Mouse (Mus musculus) MEL (cell line): Measurements from ENCODE around the gene Stpg2. TPM values are rescaled to one million over a fixed set of nuclear protein-coding genes. Genes with fewer than 3 reads are reported as not detected.
A peak's percentile ranks its signal among the peaks of the same experiment; 100 is the strongest.

Experiments
- DNase-seq: peaks from one replicate; pipeline ENCODE4 v3.0.0; 2011; ENCODE audit warnings: low read depth, low spot score
- H3K27ac ChIP-seq: 2 replicates; pipeline ENCODE4 v1.5.1; 2012; ENCODE audit warnings: low read depth, mild to moderate bottlenecking, control low read depth, low read length, moderate library complexity; ENCODE audit not compliant: control insufficient read depth
- H3K27me3 ChIP-seq, 2 experiments: fragments of 150-350 bp in 1 of 2; sonication (generic) in 1 of 2; 2 replicates each; pipeline ENCODE4 v1.6.1; 2012; ENCODE audit warnings: low read length in 2 of 2, mild to moderate bottlenecking in 2 of 2, improper control_type of control experiment in 1 of 2, moderate library complexity in 1 of 2; ENCODE audit not compliant: insufficient read depth in 2 of 2, control insufficient read depth in 1 of 2
- H3K36me3 ChIP-seq, 2 experiments: 2 replicates each; pipeline ENCODE4 v1.6.1; 2012 to 2014; ENCODE audit warnings: low read length in 2 of 2, improper control_type of control experiment in 1 of 2, inconsistent platforms in 1 of 2, mild to moderate bottlenecking in 1 of 2; ENCODE audit not compliant: insufficient read depth in 2 of 2, control insufficient read depth in 1 of 2
- H3K4me1 ChIP-seq, 2 experiments: fragments of 150-350 bp in 1 of 2; sonication (generic) in 1 of 2; 2 replicates each; pipeline ENCODE4 v1.6.1; 2012; ENCODE audit warnings: low read length in 2 of 2, improper control_type of control experiment in 1 of 2, mild to moderate bottlenecking in 1 of 2; ENCODE audit not compliant: insufficient read depth in 2 of 2, control insufficient read depth in 1 of 2
- H3K4me3 ChIP-seq, 2 experiments: fragments of 150-350 bp in 1 of 2; sonication (generic) in 1 of 2; 2 replicates each; pipeline ENCODE4 v1.5.1; 2012; ENCODE audit warnings: low read depth in 2 of 2, low read length in 2 of 2, mild to moderate bottlenecking in 2 of 2, moderate library complexity in 2 of 2, control low read depth in 1 of 2, improper control_type of control experiment in 1 of 2; ENCODE audit not compliant: control insufficient read depth in 1 of 2, insufficient read depth in 1 of 2
- H3K79me2 ChIP-seq: 2 replicates; pipeline ENCODE4 v1.6.1; 2012; ENCODE audit warnings: mild to moderate bottlenecking, low read length, moderate library complexity; ENCODE audit not compliant: control insufficient read depth, poor library complexity, insufficient read depth
- H3K9ac ChIP-seq: 2 replicates; pipeline ENCODE4 v1.6.1; 2012; ENCODE audit warnings: low read depth, mild to moderate bottlenecking, control low read depth, low read length, moderate library complexity; ENCODE audit not compliant: control insufficient read depth, poor library complexity, severe bottlenecking
- H3K9me3 ChIP-seq: fragments of 150-350 bp; sonication (generic); replicated peaks from 2 replicates; pipeline ENCODE4 v1.6.1; 2012; ENCODE audit warnings: mild to moderate bottlenecking, low read length, improper control_type of control experiment, moderate library complexity; ENCODE audit not compliant: insufficient read depth
- BHLHE40 ChIP-seq: IDR thresholded peaks from 2 replicates; pipeline ENCODE4 v1.6.1; 2012; ENCODE audit warnings: low read depth, mild to moderate bottlenecking, inconsistent platforms, low read length, improper control_type of control experiment, borderline replicate concordance
- CHD2 ChIP-seq: IDR thresholded peaks from 2 replicates; pipeline ENCODE4 v1.6.1; 2011; ENCODE audit warnings: low read length, improper control_type of control experiment
- CTCF ChIP-seq, 3 experiments: IDR thresholded peaks in 2 of 3; conservative IDR thresholded peaks in 1 of 3; 2 replicates each; pipeline ENCODE4 v1.5.1; 2011 to 2012; ENCODE audit warnings: low read length in 3 of 3, low read depth in 2 of 3, mild to moderate bottlenecking in 2 of 3, improper control_type of control experiment in 1 of 3, inconsistent platforms in 1 of 3, mixed read lengths in 1 of 3, moderate library complexity in 1 of 3; ENCODE audit not compliant: control insufficient read depth in 1 of 3, insufficient read depth in 1 of 3, poor library complexity in 1 of 3, severe bottlenecking in 1 of 3
- ELF1 ChIP-seq: IDR thresholded peaks from 2 replicates; pipeline ENCODE4 v1.6.1; 2014; ENCODE audit warnings: low read depth, mild to moderate bottlenecking, inconsistent platforms, low read length, improper control_type of control experiment, moderate library complexity
- EP300 ChIP-seq, 2 experiments: IDR thresholded peaks; 2 replicates each; pipeline ENCODE4 v1.6.1; 2011; ENCODE audit warnings: improper control_type of control experiment in 2 of 2, low read length in 2 of 2, low read depth in 1 of 2, mild to moderate bottlenecking in 1 of 2
- HCFC1 ChIP-seq: IDR thresholded peaks from 2 replicates; pipeline ENCODE4 v1.6.1; 2012; ENCODE audit warnings: low read depth, mild to moderate bottlenecking, inconsistent platforms, low read length, improper control_type of control experiment, moderate library complexity
- JUND ChIP-seq: IDR thresholded peaks from 2 replicates; pipeline ENCODE4 v1.6.1; 2011; ENCODE audit warnings: low read depth, mild to moderate bottlenecking, improper control_type of control experiment, low read length
- MAX ChIP-seq: IDR thresholded peaks from 2 replicates; pipeline ENCODE4 v1.6.1; 2011; ENCODE audit warnings: low read length, improper control_type of control experiment
- MYB ChIP-seq: IDR thresholded peaks from 2 replicates; pipeline ENCODE4 v1.6.1; 2011; ENCODE audit warnings: mild to moderate bottlenecking, low read depth, low read length, improper control_type of control experiment
- MYC ChIP-seq: IDR thresholded peaks from 2 replicates; pipeline ENCODE4 v1.6.1; 2011; ENCODE audit warnings: low read depth, mild to moderate bottlenecking, low read length, improper control_type of control experiment, moderate library complexity
- NELFE ChIP-seq: IDR thresholded peaks from 2 replicates; pipeline ENCODE4 v1.6.1; 2011; ENCODE audit warnings: low read depth, low read length, improper control_type of control experiment
- NRF1 ChIP-seq: IDR thresholded peaks from 2 replicates; pipeline ENCODE4 v1.6.1; 2014; ENCODE audit warnings: low read depth, mild to moderate bottlenecking, inconsistent platforms, low read length, improper control_type of control experiment, moderate library complexity; ENCODE audit not compliant: poor library complexity, insufficient read depth, severe bottlenecking
- POLR2AphosphoS2 ChIP-seq: IDR thresholded peaks from 2 replicates; pipeline ENCODE4 v1.6.1; 2011; ENCODE audit warnings: low read length, improper control_type of control experiment
- POLR2AphosphoS5 ChIP-seq: IDR thresholded peaks from 2 replicates; pipeline ENCODE4 v1.6.1; 2012; ENCODE audit warnings: low read depth, borderline replicate concordance, mild to moderate bottlenecking, inconsistent platforms, low read length, moderate library complexity, mixed read lengths
- RAD21 ChIP-seq: IDR thresholded peaks from 2 replicates; pipeline ENCODE4 v1.6.1; 2011; ENCODE audit warnings: mild to moderate bottlenecking, low read depth, low read length, improper control_type of control experiment
- SMC3 ChIP-seq: IDR thresholded peaks from 2 replicates; pipeline ENCODE4 v1.6.1; 2011; ENCODE audit warnings: low read depth, low read length, improper control_type of control experiment
- TCF12 ChIP-seq: IDR thresholded peaks from 2 replicates; pipeline ENCODE4 v1.6.1; 2014; ENCODE audit warnings: low read depth, mild to moderate bottlenecking, inconsistent platforms, low read length, improper control_type of control experiment, moderate library complexity
- USF2 ChIP-seq, 2 experiments: IDR thresholded peaks; 2 replicates each; pipeline ENCODE4 v1.6.1; 2011 to 2012; ENCODE audit warnings: improper control_type of control experiment in 2 of 2, low read length in 2 of 2, borderline replicate concordance in 1 of 2, inconsistent platforms in 1 of 2, low read depth in 1 of 2, mild to moderate bottlenecking in 1 of 2; ENCODE audit not compliant: insufficient read depth in 1 of 2
- ZC3H11A ChIP-seq: IDR thresholded peaks from 2 replicates; pipeline ENCODE4 v1.6.1; 2012; ENCODE audit warnings: low read depth, mild to moderate bottlenecking, inconsistent platforms, low read length, improper control_type of control experiment
- ZMIZ1 ChIP-seq: IDR thresholded peaks from 2 replicates; pipeline ENCODE4 v1.6.1; 2012; ENCODE audit warnings: low read depth, mild to moderate bottlenecking, inconsistent platforms, low read length, improper control_type of control experiment, moderate library complexity
- polyA plus RNA-seq, 2 experiments: library from polyadenylated mRNA; stranded (reverse) in 1 of 2; unstranded in 1 of 2; fragments of >175 nt in 1 of 2; fragments of >200 nt in 1 of 2; gene quantifications; 2 replicates each; pipeline versions ENCODE4 v1.2.1 to v1.2.4; 2012; ENCODE audit warnings: low replicate concordance in 2 of 2, low read depth in 1 of 2; ENCODE audit not compliant: insufficient read length in 2 of 2, insufficient read depth in 1 of 2, missing spikeins in 1 of 2
- total RNA-seq: library from RNA; depleted of rRNA; stranded (reverse); fragments of 300-350 nt; gene quantifications from 2 replicates; pipeline ENCODE4 v1.2.3, GENCODE M21; 2012

The Stpg2 gene
- total and polyA plus RNA-seq, 3 experiments = not detected

DNA sequence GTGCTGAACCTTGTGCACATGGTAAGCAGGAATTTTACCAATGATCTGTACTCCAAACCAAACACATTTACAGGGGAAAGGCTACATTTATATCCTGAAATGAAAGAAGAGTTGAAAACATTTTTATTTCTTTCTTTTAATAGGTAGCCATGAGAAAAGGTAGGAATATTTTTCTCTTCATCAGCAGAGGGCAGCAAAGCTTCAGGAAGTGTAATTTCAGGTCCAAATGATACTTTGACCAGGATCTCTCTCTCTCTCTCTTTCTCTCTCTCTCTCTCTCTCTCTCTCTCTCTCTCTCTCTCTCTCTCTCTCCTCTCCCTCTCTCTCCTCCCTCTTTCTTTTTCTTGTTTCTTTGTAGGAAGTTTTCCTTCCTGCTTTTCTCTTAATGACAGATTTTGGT, 92.4 kb downstream of the Stpg2 start:
- Histone ChIP-seq H3K79me2 (no peaks in the 10 kb centered on the region), H3K27me3 (no peaks in the 10 kb centered on the region), H3K4me3 (no peak overlapping the region), H3K9me3 (no peaks in the 10 kb centered on the region), H3K9ac (no peak overlapping the region), H3K4me1 (no peaks in the 10 kb centered on the region), H3K27ac (no peak overlapping the region), H3K36me3 (no peaks in the 10 kb centered on the region)
- TF ChIP-seq ELF1 (no peak), JUND (peak; percentile 78; the same call in 1 of the 2 replicates), CTCF (IDR thresholded peaks at IDR 0.05 in 2 of 3, conservative IDR thresholded peaks at IDR 0.05 in 1 of 3; ENCODE audit: control insufficient read depth in 1 of 3, insufficient read depth in 1 of 3, low read depth in 2 of 3, low read length in 3 of 3, poor library complexity in 1 of 3, severe bottlenecking in 1 of 3) (peak in 1 of 3 experiments; percentile 63; a peak in 4 of 6 replicates), POLR2AphosphoS2 (no peak), TCF12 (no peak), ZC3H11A (peak; percentile 78), HCFC1 (no peak), NELFE (no peak), RAD21 (peak; percentile 80), SMC3 (peak; percentile 73)
- DNase-seq = peak; percentile 58

DNA sequence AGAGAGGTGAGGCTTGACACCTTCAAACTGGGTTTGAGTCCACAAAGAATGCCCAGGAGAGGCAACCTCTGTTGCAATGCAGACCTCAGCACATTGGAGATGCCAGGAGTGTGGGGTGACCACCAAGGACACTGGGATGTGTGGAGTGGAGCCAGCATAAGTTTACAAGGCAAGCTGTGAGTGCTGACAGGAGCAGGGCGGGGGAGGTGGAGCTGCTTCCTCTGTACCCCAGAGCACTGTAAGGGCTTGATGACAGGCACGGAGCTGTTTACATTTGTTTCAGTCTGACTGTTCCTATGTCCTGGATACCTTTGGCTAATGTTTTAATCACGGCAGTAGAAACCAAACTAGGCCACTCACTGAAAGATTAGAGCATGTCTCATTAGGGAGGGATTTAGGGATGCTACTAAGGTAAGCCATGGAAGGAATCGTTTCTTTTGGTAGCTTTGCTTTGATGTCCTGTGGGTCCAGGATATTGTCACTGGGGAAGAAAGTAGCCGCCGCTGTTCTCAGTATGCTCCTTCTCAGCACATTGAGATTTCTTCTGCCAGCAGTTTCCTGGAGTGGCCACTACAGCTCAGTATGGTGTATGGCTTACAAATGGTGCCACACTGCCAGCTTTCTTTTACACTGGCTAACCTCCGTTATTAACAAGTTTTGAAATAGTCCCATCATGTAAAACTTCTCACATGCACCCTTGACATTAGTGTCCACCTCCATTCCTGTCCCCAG, 102.8 kb downstream of the Stpg2 start:
- no peaks in the 10 kb centered on the region for H3K27me3 ChIP-seq
- no peaks in the 10 kb centered on the region for H3K9me3 ChIP-seq
- no peaks in the 10 kb centered on the region for H3K79me2 ChIP-seq
- TF ChIP-seq NRF1 (no peak), ZMIZ1 (no peak), MAX (no peak), EP300 (IDR thresholded peaks at IDR 0.05; ENCODE audit: low read depth in 1 of 2, low read length in 2 of 2) (no peak), POLR2AphosphoS5 (no peak), MYB (no peak), MYC (no peak), JUND (no peak), HCFC1 (no peak), USF2 (IDR thresholded peaks at IDR 0.05; ENCODE audit: borderline replicate concordance in 1 of 2, insufficient read depth in 1 of 2, low read depth in 1 of 2, low read length in 2 of 2) (no peak), BHLHE40 (no peak), CHD2 (no peak), CTCF (IDR thresholded peaks at IDR 0.05 in 2 of 3, conservative IDR thresholded peaks at IDR 0.05 in 1 of 3; ENCODE audit: control insufficient read depth in 1 of 3, insufficient read depth in 1 of 3, low read depth in 2 of 3, low read length in 3 of 3, poor library complexity in 1 of 3, severe bottlenecking in 1 of 3) (no peak)
- H3K4me3 ChIP-seq = no peak overlapping the region
- no peaks in the 10 kb centered on the region for H3K4me1 ChIP-seq
- H3K9ac ChIP-seq = no peak overlapping the region
- no peak for DNase-seq
- no peak overlapping the region for H3K27ac ChIP-seq
- H3K36me3 ChIP-seq = no peaks in the 10 kb centered on the region
